Mouse (Mus musculus): Measurements from ENCODE around the gene Nfib.

GRCm38 (mm10) chr4:82393021-82393420 lies 312.5 kb downstream of the Nfib start:
- TF ChIP-seq CTCF (IDR thresholded peaks at IDR 0.05; ENCODE audit: low read depth, low read length) (no peak), POLR2A (IDR thresholded peaks at IDR 0.05; ENCODE audit: extremely low read depth, insufficient read depth, low read length) (no peak)

Measured in liver, adult 2 months (tissue).